Mouse (Mus musculus) adipocyte (in vitro differentiated cells): ENCODE measurements around the gene Bhlha15.

ENCODE experiments used
- DNase-seq: peaks from one replicate; pipeline ENCODE4 v3.0.0-alpha.2; 2016; ENCODE audit warnings: low spot score

Gene Bhlha15

DNA sequence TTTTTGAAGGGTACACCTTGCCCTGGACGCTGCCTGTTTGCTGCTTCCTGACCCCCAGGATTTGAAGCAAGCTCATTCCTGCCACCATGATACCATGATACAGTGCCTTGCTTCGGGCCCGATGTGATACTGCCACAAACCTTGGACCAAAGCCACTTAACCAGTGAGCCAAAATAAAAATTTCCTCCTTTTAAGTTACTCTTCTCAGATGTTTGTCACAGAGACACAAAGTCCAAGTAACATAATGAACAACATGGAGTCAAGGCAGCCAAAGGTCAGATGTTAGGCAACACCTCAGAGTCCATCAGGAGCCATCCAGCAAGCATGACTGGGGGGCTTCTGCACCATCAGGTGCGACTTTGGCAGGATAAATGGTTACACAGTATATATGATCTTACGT is 42.4 kb downstream of the Bhlha15 start:
- DNase-seq = no peak

DNA sequence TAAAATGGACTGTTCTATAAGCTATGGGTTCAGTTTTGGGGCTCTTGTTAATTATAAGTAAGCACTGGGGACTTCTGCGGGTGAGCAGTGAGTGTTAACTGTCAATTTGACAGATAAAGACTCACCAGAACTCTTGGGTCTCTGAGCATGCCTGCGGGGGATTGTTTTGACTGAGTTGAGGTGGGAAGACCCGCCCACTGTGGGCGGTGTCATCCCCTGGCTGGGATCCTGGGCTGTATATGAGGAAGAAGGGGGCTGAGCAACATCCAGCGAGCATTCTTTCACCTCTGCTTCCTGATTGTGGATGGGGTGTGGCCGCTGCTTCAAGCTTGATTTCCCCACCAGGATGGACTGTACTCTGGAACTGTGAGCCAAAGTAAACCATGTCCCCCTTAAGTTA is 44.1 kb downstream of the Bhlha15 start:
- DNase-seq = no peak

DNA sequence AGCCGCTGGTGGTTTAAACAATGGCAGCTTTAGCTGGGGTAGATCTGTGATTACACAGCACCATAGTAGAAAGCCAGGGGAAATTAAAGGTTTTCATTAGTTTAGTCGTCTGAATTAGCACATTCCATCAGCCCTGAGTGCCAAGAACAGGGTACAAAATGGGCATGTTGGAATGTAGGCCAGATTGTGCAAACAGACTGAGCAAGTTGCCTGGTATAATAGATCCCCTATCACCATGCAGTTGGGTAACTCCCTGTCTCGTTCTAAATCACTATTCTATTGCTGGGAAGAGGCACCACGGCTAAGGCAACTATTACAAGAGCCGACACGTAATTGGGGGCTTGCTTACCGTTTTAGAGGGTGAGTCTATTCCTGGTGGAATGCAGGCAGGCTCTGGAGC is 44.6 kb downstream of the Bhlha15 start:
- no peak for DNase-seq

DNA sequence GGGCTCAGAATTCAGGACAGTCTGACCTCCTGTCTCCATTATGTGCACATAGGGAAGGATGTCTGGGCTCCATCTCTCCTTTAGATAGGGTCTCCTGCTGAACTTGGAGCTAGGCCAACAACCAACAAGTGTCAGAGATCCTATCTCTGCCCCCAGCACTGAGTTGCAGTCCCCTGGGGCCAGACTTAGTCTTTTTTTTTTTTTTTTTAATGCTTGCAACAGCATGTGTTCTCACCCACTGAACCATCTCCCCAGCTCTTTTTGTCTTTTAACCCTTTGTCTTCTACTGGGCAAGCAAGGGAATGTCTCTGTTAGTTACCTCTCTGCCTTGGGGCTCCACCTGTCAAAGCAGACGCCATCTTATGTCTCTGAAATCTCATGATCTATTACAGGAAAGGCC is 48.9 kb downstream of the Bhlha15 start:
- DNase-seq = no peak
